Mouse (Mus musculus) adrenal gland, adult 2 months (tissue): Measurements from ENCODE around the gene Chdh. TPM values are rescaled to one million over a fixed set of nuclear protein-coding genes. Genes with fewer than 3 reads are reported as not detected.

Source experiments
- DNase-seq: peaks from one replicate; pipeline ENCODE4 v3.0.0; 2021
- polyA plus RNA-seq: library from polyadenylated mRNA; depleted of rRNA; stranded (reverse); fragments of >200 nt; gene quantifications from 2 replicates; pipeline ENCODE4 v1.2.3, GENCODE M21; 2012
- total RNA-seq, 2 experiments: library from RNA; stranded (reverse); gene quantifications; 2 replicates each; pipeline ENCODE4 v1.2.3; 2021

Chdh gene
- total and polyA plus RNA-seq, 3 experiments, result 5.5 to 24.5 (median 13.2) TPM

GRCm38 (mm10) chr14:30011886-30012560 is 3.2 kb downstream of the Chdh start:
- DNase-seq, result peak; percentile 51

- no peak for DNase-seq
Observed at GRCm38 (mm10) chr14:30014487-30014886, 5.7 kb downstream of the Chdh start.

GRCm38 (mm10) chr14:30015008-30015407 is 6.2 kb downstream of the Chdh start:
- DNase-seq, result no peak

- DNase-seq, result no peak
Observed at GRCm38 (mm10) chr14:30016666-30017065, 7.8 kb downstream of the Chdh start.

- no peak for DNase-seq
Observed at GRCm38 (mm10) chr14:30017794-30018462, 9.1 kb downstream of the Chdh start.

- peak; percentile 35 for DNase-seq
Observed at GRCm38 (mm10) chr14:30018463-30018801, 9.6 kb downstream of the Chdh start.

GRCm38 (mm10) chr14:30018846-30019245 is 10.0 kb downstream of the Chdh start:
- DNase-seq, result no peak

GRCm38 (mm10) chr14:30019375-30019774 is 10.6 kb downstream of the Chdh start:
- no peak for DNase-seq

GRCm38 (mm10) chr14:30019792-30020575 is 11.2 kb downstream of the Chdh start:
- no peak for DNase-seq

- DNase-seq, result no peak
Observed at GRCm38 (mm10) chr14:30022471-30022870, 13.6 kb downstream of the Chdh start.

- no peak for DNase-seq
Observed at GRCm38 (mm10) chr14:30024387-30024786, 15.6 kb downstream of the Chdh start.

- DNase-seq, result no peak
Observed at GRCm38 (mm10) chr14:30027378-30027777, 18.6 kb downstream of the Chdh start.

- no peak for DNase-seq
Observed at GRCm38 (mm10) chr14:30033405-30033804, 24.6 kb downstream of the Chdh start.

GRCm38 (mm10) chr14:30038431-30038830 is 29.6 kb downstream of the Chdh start:
- DNase-seq, result no peak

- no peak for DNase-seq
Observed at GRCm38 (mm10) chr14:30039413-30039812, 30.6 kb downstream of the Chdh start.

GRCm38 (mm10) chr14:30041836-30042235 is 33.0 kb downstream of the Chdh start:
- DNase-seq, result no peak

GRCm38 (mm10) chr14:30043356-30043940 is 34.6 kb downstream of the Chdh start:
- no peak for DNase-seq

GRCm38 (mm10) chr14:30045239-30045638 is 36.4 kb downstream of the Chdh start:
- DNase-seq, result peak; percentile 15

- DNase-seq, result no peak
Observed at GRCm38 (mm10) chr14:30045704-30046220, 36.9 kb downstream of the Chdh start.

- DNase-seq, result no peak
Observed at GRCm38 (mm10) chr14:30046976-30047375, 38.2 kb downstream of the Chdh start.

- DNase-seq, result no peak
Observed at GRCm38 (mm10) chr14:30048049-30048448, 39.2 kb downstream of the Chdh start.

- no peak for DNase-seq
Observed at GRCm38 (mm10) chr14:30050280-30050679, 41.5 kb downstream of the Chdh start.
